Mouse (Mus musculus) neural tube, embryonic 14.5 days (tissue): ENCODE data around the gene Cenpm. TPM values are rescaled to one million over a fixed set of nuclear protein-coding genes. Genes with fewer than 3 reads are reported as not detected.

Source experiments
- ATAC-seq: fragments of 200-750 bp; cut with Nextera tagmentation; 2 replicates; pipeline ENCODE4 v1.8.0; 2017; ENCODE audit warnings: low read depth, mild to moderate bottlenecking, moderate TSS enrichment, moderate library complexity
- H3K27ac ChIP-seq: fragments of 300-500 bp; sonication (generic); 2 replicates; pipeline ENCODE4 v1.5.1; 2014; ENCODE audit warnings: low read depth, mild to moderate bottlenecking, control low read depth, low read length, moderate library complexity, mixed read lengths
- H3K27me3 ChIP-seq: fragments of 300-500 bp; sonication (generic); 2 replicates; pipeline ENCODE4 v1.6.1; 2014; ENCODE audit warnings: low read length; ENCODE audit not compliant: control insufficient read depth, insufficient read depth
- H3K36me3 ChIP-seq: fragments of 300-500 bp; sonication (generic); 2 replicates; pipeline ENCODE4 v1.6.1; 2014; ENCODE audit warnings: low read length, mixed read lengths; ENCODE audit not compliant: control insufficient read depth, insufficient read depth
- H3K4me1 ChIP-seq: fragments of 300-500 bp; sonication (generic); 2 replicates; pipeline ENCODE4 v1.6.1; 2014; ENCODE audit warnings: low read length; ENCODE audit not compliant: control insufficient read depth, insufficient read depth
- H3K4me2 ChIP-seq: fragments of 300-500 bp; sonication (generic); 2 replicates; pipeline ENCODE4 v1.6.1; 2014; ENCODE audit warnings: mild to moderate bottlenecking, low read depth, low read length, control low read depth
- H3K4me3 ChIP-seq: fragments of 300-500 bp; sonication (generic); 2 replicates; pipeline ENCODE4 v1.5.1; 2014; ENCODE audit warnings: low read depth, low read length, control low read depth, mixed read lengths
- H3K9ac ChIP-seq: fragments of 300-500 bp; sonication (generic); replicated peaks from 2 replicates; pipeline ENCODE4 v1.6.1; 2014; ENCODE audit warnings: low read depth, mild to moderate bottlenecking, control low read depth, low read length, mixed read lengths
- H3K9me3 ChIP-seq: fragments of 300-500 bp; sonication (generic); 2 replicates; pipeline ENCODE4 v1.6.1; 2016; ENCODE audit warnings: low read length; ENCODE audit not compliant: control insufficient read depth
- WGBS: fragments of 180-500 bp; shearing (Covaris S2); extraction: QIAGEN DNeasy Blood & Tissue Kit; methylation state at CpG from one replicate; pipeline ENCODE4 v1.1.7; 2014; 5-methylcytosine and 5-hydroxymethylcytosine counted together
- polyA plus RNA-seq: library from polyadenylated mRNA; unstranded; fragments of >200 nt; fragmentation: Nextera tagmentation; extraction: Ambion mirVana; gene quantifications from 2 replicates; pipeline ENCODE4 v1.2.1, GENCODE M21; 2014

The Cenpm gene
- polyA plus RNA-seq, 1 experiment from 2014 or later = 12.0 TPM

DNA sequence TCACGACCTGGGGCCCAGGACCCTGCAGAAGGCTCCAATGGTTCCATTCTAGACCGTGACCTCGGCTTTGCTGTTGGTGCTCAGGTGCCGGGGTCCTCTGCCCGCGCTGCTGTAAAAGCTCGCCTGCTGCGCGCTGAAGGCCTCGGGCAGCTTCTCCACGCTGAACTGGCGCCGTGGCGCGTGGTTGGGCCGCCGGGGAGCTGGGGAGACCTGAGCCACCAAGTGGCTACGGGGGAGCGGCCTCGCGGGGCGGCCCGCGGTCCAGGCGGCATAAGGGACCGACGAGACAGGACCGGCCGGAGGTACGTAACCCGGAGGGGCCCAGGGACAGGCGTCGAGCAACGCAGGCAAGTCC is 37.5 kb downstream of the Cenpm start:
- no peak overlapping the region for H3K4me2 ChIP-seq
- 12% methylated on average over 34 of the region's 34 CpGs for WGBS
- H3K4me3 ChIP-seq = no peak overlapping the region
- H3K36me3 ChIP-seq = peaks cover 27% of the 10 kb centered on the region
- H3K4me1 ChIP-seq = peaks cover 22% of the 10 kb centered on the region
- no peak overlapping the region for H3K9ac ChIP-seq
- ATAC-seq = no peak
- no peak overlapping the region for H3K27ac ChIP-seq
- H3K27me3 ChIP-seq = peaks cover 49% of the 10 kb centered on the region
- H3K9me3 ChIP-seq = no peaks in the 10 kb centered on the region

GRCm38 (mm10) chr15:82206365-82207104 is 38.0 kb downstream of the Cenpm start:
- Histone ChIP-seq H3K4me2 (no peak overlapping the region), H3K4me3 (no peak overlapping the region), H3K9ac (no peak overlapping the region), H3K9me3 (no peaks in the 10 kb centered on the region), H3K4me1 (peaks cover 16% of the 10 kb centered on the region), H3K27ac (no peak overlapping the region), H3K27me3 (peaks cover 44% of the 10 kb centered on the region), H3K36me3 (peaks cover 28% of the 10 kb centered on the region)
- peak; percentile 74 for ATAC-seq
- 58% methylated on average over 9 of the region's 9 CpGs for WGBS

DNA sequence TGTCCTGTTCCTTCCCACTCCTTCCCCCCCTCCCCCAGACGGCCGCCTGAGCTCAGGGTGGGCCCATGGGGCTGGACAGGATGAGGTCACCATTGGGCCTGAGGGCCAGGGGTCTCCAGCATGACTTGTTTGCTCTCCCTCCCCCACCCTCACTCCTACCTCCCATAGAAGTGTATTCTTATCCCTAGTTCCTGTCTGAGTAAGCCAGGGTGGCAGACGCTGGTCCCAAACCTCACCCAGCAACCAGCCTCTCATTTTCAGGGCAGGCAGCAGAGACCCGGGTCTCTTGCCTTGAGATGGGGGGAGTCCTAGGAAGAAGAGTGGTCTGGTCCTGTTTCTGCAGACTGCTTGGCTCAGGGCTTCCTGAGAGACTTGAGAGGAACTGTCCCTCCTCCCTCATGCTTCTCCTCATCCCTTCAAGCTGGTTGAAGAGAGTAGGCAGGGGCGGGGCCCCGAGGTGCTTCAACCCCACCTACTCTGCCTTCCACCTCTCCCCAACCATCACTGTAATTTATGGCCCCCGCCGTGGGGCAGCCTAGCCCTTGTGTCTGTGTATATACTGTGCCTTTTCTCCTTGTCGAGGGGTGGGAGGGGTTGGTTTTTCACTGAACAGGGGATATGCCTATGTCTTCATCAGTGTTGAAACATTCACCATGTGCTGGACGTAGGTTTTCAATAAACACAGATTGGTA is 39.7 kb downstream of the Cenpm start:
- 59% methylated on average over 10 of the region's 10 CpGs for WGBS
- Histone ChIP-seq H3K27me3 (peaks cover 30% of the 10 kb centered on the region), H3K4me1 (peaks cover 16% of the 10 kb centered on the region), H3K27ac (no peak overlapping the region), H3K4me2 (no peak overlapping the region), H3K4me3 (no peak overlapping the region), H3K9me3 (no peaks in the 10 kb centered on the region), H3K36me3 (peaks cover 42% of the 10 kb centered on the region), H3K9ac (no peak overlapping the region)
- no peak for ATAC-seq

GRCm38 (mm10) chr15:82203611-82204351 is 40.8 kb downstream of the Cenpm start:
- Histone ChIP-seq H3K36me3 (peaks cover 51% of the 10 kb centered on the region), H3K27ac (no peak overlapping the region), H3K9ac (no peak overlapping the region), H3K4me2 (no peak overlapping the region), H3K9me3 (no peaks in the 10 kb centered on the region), H3K4me3 (no peak overlapping the region), H3K27me3 (peaks cover 22% of the 10 kb centered on the region), H3K4me1 (peaks cover 16% of the 10 kb centered on the region)
- WGBS = 79% methylated on average over 20 of the region's 20 CpGs
- ATAC-seq = no peak

DNA sequence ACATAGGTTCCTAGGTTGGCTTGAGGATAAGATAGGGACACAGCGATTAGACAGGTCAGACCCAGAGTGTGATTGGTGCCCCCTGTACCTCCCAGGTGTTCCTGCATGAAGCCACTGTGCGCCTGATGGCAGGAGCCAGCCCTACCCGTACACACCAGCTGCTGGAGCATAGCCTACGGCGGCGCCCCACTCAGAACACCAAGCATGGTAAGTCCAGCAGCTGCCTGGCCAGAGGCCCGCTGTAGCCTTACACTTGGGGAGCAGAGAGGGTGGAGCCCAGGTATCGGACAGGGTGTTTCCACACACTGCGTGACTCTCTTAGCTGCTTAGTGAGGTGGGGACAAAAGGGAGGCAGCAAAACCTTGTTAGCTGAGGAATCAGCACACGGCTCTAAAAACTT is 41.5 kb downstream of the Cenpm start:
- peaks cover 58% of the 10 kb centered on the region for H3K36me3 ChIP-seq
- peaks cover 16% of the 10 kb centered on the region for H3K27me3 ChIP-seq
- 97% methylated on average over 10 of the region's 10 CpGs for WGBS
- no peak for ATAC-seq
- H3K27ac ChIP-seq = no peak overlapping the region
- H3K9me3 ChIP-seq = no peaks in the 10 kb centered on the region
- H3K4me3 ChIP-seq = no peak overlapping the region
- H3K4me1 ChIP-seq = peaks cover 16% of the 10 kb centered on the region
- no peak overlapping the region for H3K4me2 ChIP-seq
- no peak overlapping the region for H3K9ac ChIP-seq

DNA sequence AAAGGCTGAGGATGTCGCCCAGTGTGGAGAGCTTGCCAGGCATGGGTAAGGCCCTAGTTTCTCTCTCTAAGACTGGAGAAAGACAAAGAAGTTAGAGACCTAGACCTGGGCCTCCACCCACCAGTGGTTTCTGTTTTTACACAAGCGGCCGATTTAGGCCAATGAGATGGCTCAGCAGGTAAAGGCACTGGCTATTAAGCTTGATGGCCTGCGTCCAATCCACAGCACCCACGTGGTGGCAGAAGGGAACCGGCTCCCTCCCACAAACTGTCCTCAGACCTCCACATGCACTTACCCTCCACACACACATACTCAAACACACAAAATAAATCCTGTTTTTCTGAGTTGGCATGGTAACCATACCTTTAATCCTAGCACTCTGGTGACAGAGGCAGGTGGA is 42.5 kb downstream of the Cenpm start:
- peaks cover 13% of the 10 kb centered on the region for H3K4me1 ChIP-seq
- no peak overlapping the region for H3K4me2 ChIP-seq
- peaks cover 68% of the 10 kb centered on the region for H3K36me3 ChIP-seq
- H3K27ac ChIP-seq = no peak overlapping the region
- no peak overlapping the region for H3K9ac ChIP-seq
- peaks cover 13% of the 10 kb centered on the region for H3K27me3 ChIP-seq
- no peak for ATAC-seq
- no peaks in the 10 kb centered on the region for H3K9me3 ChIP-seq
- WGBS = 85% methylated on average over 6 of the region's 6 CpGs
- H3K4me3 ChIP-seq = no peak overlapping the region

DNA sequence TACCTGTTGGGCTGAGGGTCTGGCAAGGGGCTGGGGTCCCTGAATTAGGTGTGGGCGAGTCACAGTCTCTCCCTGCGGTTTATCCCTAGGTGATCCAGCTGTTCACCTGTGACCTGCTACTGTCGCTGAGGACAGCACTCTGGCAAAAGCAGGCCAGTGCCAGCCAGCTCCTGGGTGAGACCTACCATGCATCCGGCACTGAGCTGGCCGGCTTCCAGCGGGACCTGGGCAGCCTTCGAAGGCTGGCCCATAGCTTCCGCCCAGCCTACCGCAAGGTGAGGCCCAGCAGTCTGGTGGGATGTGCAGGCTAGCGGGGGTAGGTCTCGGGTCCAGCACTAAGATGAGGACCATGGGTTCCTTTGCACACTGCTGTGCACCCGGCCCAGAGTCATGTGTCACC is 45.0 kb downstream of the Cenpm start:
- H3K27me3 ChIP-seq = no peaks in the 10 kb centered on the region; the same call in 1 of the 2 replicates
- no peak overlapping the region for H3K9ac ChIP-seq
- no peak overlapping the region for H3K27ac ChIP-seq
- WGBS = 93% methylated on average over 12 of the region's 12 CpGs
- H3K4me1 ChIP-seq = no peaks in the 10 kb centered on the region
- peaks cover 86% of the 10 kb centered on the region for H3K36me3 ChIP-seq
- no peak for ATAC-seq
- H3K4me2 ChIP-seq = no peak overlapping the region
- no peak overlapping the region for H3K4me3 ChIP-seq
- H3K9me3 ChIP-seq = no peaks in the 10 kb centered on the region

DNA sequence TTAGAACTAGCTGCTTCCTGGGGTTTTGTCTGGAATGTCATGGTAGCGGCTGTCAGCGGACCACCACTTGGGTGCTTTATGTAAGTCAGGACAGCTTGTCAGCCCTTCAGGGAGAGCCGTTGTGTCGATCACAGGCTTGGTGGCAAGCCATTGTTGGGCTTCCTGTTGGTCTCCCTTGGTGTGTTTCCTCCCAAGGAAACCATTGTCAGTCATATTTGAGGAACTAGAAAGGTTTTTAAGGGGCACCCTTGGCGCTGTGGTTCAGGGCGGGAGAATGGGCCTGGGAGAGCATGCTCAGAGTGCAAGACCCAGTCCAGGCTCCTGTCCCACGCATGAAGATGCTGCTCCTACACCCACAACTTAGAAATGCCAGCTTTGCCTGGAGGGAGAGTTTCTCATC is 46.2 kb downstream of the Cenpm start:
- H3K27me3 ChIP-seq = no peaks in the 10 kb centered on the region
- no peak for ATAC-seq
- no peaks in the 10 kb centered on the region for H3K4me1 ChIP-seq
- H3K4me3 ChIP-seq = no peak overlapping the region
- WGBS = 87% methylated on average over 7 of the region's 7 CpGs
- no peak overlapping the region for H3K27ac ChIP-seq
- H3K9me3 ChIP-seq = no peaks in the 10 kb centered on the region
- H3K9ac ChIP-seq = no peak overlapping the region
- H3K4me2 ChIP-seq = no peak overlapping the region
- peaks cover 87% of the 10 kb centered on the region for H3K36me3 ChIP-seq

DNA sequence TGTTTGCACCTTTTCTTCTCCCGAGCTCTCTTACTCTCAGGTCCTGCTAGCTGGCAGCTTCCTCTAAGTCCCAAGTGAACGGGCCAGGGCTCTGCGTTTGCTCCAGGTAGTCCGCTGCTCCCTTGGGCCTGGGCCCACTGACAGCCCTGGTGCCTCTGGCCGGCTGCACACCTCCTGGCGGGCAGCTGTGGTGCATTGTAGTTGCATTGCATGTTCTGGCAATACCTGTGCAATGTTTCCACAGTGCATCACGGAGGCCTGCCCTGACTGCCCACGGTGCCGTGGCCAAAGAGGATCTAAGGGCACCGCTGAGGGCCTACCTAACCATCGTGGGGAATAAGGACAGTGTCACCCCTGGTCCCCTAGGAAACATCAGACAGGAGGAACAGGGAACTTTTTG is 46.6 kb downstream of the Cenpm start:
- Histone ChIP-seq H3K4me3 (no peak overlapping the region), H3K9ac (no peak overlapping the region; the same call in 1 of the 2 replicates), H3K4me2 (no peak overlapping the region), H3K36me3 (peaks cover 87% of the 10 kb centered on the region), H3K27me3 (no peaks in the 10 kb centered on the region), H3K4me1 (no peaks in the 10 kb centered on the region), H3K27ac (no peak overlapping the region), H3K9me3 (no peaks in the 10 kb centered on the region)
- ATAC-seq = no peak
- WGBS = 95% methylated on average over 11 of the region's 11 CpGs
